Mouse (Mus musculus) midbrain, embryonic 14.5 days (tissue): Measurements from ENCODE around the gene Ttll11. TPM values are rescaled to one million over a fixed set of nuclear protein-coding genes. Genes with fewer than 3 reads are reported as not detected.

Experiments used
- ATAC-seq: fragments of 200-750 bp; cut with Nextera tagmentation; 2 replicates; pipeline ENCODE4 v1.8.0; 2017; ENCODE audit warnings: moderate number of reproducible peaks, moderate library complexity; ENCODE audit not compliant: low FRiP score, low TSS enrichment
- DNase-seq: peaks from one replicate; pipeline ENCODE4 v3.0.0-alpha.2; 2015
- H3K27ac ChIP-seq: fragments of 300-500 bp; sonication (generic); replicated peaks from 2 replicates; pipeline ENCODE4 v1.5.1; 2014; ENCODE audit warnings: mild to moderate bottlenecking, low read depth, low read length, moderate library complexity
- H3K27me3 ChIP-seq: fragments of 300-500 bp; sonication (generic); 2 replicates; pipeline ENCODE4 v1.6.1; 2014; ENCODE audit warnings: low read length, control low read depth, mixed read lengths; ENCODE audit not compliant: control insufficient read depth, insufficient read depth
- H3K36me3 ChIP-seq: fragments of 300-500 bp; sonication (generic); 2 replicates; pipeline ENCODE4 v1.6.1; 2014; ENCODE audit warnings: low read length, control low read depth; ENCODE audit not compliant: control insufficient read depth, insufficient read depth
- H3K4me1 ChIP-seq: fragments of 300-500 bp; sonication (generic); 2 replicates; pipeline ENCODE4 v1.6.1; 2014; ENCODE audit warnings: mild to moderate bottlenecking, antibody characterized with exemption, low read length, control low read depth; ENCODE audit not compliant: control insufficient read depth, insufficient read depth
- H3K4me2 ChIP-seq: fragments of 300-500 bp; sonication (generic); 2 replicates; pipeline ENCODE4 v1.6.1; 2014; ENCODE audit warnings: mild to moderate bottlenecking, low read length, moderate library complexity
- H3K4me3 ChIP-seq: fragments of 300-500 bp; sonication (generic); replicated peaks from 2 replicates; pipeline ENCODE4 v1.5.1; 2014; ENCODE audit warnings: low read depth, low read length
- H3K9ac ChIP-seq: fragments of 300-500 bp; sonication (generic); replicated peaks from 2 replicates; pipeline ENCODE4 v1.6.1; 2014; ENCODE audit warnings: mild to moderate bottlenecking, low read length, moderate library complexity
- H3K9me3 ChIP-seq: fragments of 300-500 bp; sonication (generic); 2 replicates; pipeline ENCODE4 v1.6.1; 2016; ENCODE audit warnings: low read length, control low read depth, mixed read lengths; ENCODE audit not compliant: control insufficient read depth
- WGBS: fragments of 180-500 bp; shearing (Covaris S2); extraction: QIAGEN DNeasy Blood & Tissue Kit; methylation state at CpG from one replicate; pipeline ENCODE4 v1.1.7; 2014; 5-methylcytosine and 5-hydroxymethylcytosine counted together
- polyA plus RNA-seq: library from polyadenylated mRNA; unstranded; fragments of >200 nt; fragmentation: Nextera tagmentation; extraction: Ambion mirVana; gene quantifications from 2 replicates; pipeline ENCODE4 v1.2.1, GENCODE M21; 2014

The Ttll11 gene
- polyA plus RNA-seq, 1 experiment from 2014 or later = 5.1 TPM

DNA sequence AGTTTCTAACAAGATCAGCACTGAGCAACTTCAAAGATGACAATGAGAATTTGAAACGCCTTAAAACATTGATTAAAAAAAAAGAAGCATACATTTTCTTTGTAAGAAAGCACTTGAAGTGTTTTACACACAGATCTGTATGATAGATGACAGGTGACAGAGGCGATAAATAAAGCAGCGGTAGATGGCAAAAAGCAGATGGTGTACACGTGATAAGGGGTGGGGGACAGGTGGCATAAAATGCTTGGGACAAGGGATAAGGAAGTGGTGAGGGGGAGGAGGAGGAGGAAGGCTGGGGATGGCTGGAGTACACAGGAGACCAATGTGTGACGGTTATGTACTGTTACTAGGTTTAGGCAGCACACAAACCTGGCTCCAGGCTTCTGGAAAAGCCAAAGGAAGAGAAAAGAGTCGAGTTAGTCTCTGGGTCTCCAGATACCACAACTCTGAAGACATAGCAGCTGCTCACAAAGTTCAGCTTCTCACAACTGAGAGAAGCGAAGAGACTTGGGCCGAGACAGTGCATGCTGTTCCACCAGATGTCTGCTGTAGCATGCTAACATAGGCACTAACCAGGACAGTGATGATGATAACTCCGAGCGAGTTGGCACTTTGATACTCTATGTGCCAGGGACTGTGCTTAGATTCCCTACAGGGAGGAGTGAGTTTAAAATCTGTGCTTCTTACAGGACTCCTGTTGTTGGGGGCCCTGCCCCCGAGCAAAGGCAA, 140.8 kb downstream of the Ttll11 start:
- Histone ChIP-seq H3K4me2 (no peak overlapping the region), H3K36me3 (no peaks in the 10 kb centered on the region), H3K9me3 (no peaks in the 10 kb centered on the region), H3K4me3 (no peak overlapping the region), H3K9ac (no peak overlapping the region), H3K27ac (no peak overlapping the region), H3K27me3 (no peaks in the 10 kb centered on the region), H3K4me1 (peaks cover 3% of the 10 kb centered on the region)
- ATAC-seq (no peak), DNase-seq (no peak)
- WGBS = 79% methylated on average over 11 of the region's 11 CpGs

GRCm38 (mm10) chr2:35834198-35834913, 145.4 kb downstream of the Ttll11 start:
- ATAC-seq = no peak
- H3K27ac ChIP-seq = no peak overlapping the region
- DNase-seq = no peak

DNA sequence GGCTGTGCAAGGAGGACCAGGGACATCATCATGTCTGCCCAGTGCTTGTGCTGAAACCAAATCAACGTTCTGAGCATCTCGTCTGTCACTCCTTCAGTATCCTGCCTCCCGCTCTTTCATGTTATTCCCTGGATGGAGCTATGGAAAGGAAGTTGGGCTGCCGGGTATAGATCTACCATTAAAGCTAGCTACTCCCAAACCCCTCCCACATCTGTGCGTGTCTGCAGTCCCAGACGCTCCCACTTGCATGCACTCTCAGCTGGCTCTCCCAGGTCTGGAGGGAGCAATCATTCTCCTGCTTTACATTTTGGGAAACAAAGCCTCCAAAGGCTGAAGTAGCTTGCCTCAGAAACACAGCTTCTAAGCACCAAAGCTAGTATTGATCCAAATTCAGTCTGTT, 146.2 kb downstream of the Ttll11 start:
- WGBS = 76% methylated on average over 6 of the region's 6 CpGs
- no peak overlapping the region for H3K27ac ChIP-seq
- H3K36me3 ChIP-seq = no peaks in the 10 kb centered on the region
- H3K27me3 ChIP-seq = no peaks in the 10 kb centered on the region
- H3K9ac ChIP-seq = no peak overlapping the region
- H3K4me3 ChIP-seq = no peak overlapping the region
- no peak for ATAC-seq
- H3K4me2 ChIP-seq = no peak overlapping the region
- no peak for DNase-seq
- H3K9me3 ChIP-seq = no peaks in the 10 kb centered on the region
- H3K4me1 ChIP-seq = no peaks in the 10 kb centered on the region

More at GRCm38 (mm10) chr2:35834198-35834913, 145.4 kb downstream of the Ttll11 start:
- Histone ChIP-seq H3K4me1 (no peaks in the 10 kb centered on the region), H3K4me3 (no peak overlapping the region), H3K27me3 (no peaks in the 10 kb centered on the region), H3K36me3 (no peaks in the 10 kb centered on the region), H3K9me3 (no peaks in the 10 kb centered on the region), H3K9ac (no peak overlapping the region), H3K4me2 (no peak overlapping the region)
- 97% methylated on average over 10 of the region's 10 CpGs for WGBS

- ATAC-seq (no peak), DNase-seq (no peak)
- Histone ChIP-seq H3K36me3 (no peaks in the 10 kb centered on the region), H3K4me2 (no peak overlapping the region), H3K27ac (no peak overlapping the region), H3K9ac (no peak overlapping the region), H3K4me1 (no peaks in the 10 kb centered on the region), H3K27me3 (no peaks in the 10 kb centered on the region), H3K4me3 (no peak overlapping the region), H3K9me3 (no peaks in the 10 kb centered on the region)
- WGBS = 68% methylated on average over 11 of the region's 11 CpGs
Measured at GRCm38 (mm10) chr2:35832742-35833425, 146.8 kb downstream of the Ttll11 start.

DNA sequence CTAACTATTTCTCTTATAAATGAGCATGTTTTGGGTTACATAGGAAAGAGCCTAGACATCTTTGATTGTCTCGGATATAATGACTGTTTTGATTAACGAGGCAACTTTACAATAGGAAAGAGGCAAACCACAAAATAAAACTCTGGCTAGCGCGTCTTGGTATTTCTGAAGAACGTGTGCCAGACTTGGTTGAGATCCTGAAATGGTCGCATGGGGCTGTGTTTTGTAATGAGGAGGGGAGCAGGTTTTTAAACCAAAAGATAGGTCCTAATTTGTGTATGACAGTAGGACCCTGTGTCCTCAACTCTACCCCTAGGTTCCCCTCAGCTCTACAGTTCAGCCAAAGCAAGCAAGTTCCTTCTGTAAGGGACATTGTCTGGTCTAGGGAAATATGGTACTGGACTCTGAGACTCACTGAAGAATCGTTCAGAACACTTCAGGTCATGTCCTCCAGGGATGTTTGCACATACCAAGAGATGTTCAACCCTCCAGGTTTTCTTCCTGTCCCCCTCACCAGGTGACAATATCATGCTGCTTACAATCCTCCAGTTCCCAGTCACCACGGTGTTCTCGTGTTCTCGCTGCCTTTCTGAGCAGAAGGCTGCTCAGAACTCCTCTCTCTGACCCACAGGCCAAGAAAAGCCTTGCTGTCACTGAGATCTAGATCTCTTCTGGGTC, 147.7 kb downstream of the Ttll11 start:
- Histone ChIP-seq H3K4me3 (no peak overlapping the region), H3K9me3 (no peaks in the 10 kb centered on the region), H3K27me3 (no peaks in the 10 kb centered on the region), H3K36me3 (no peaks in the 10 kb centered on the region), H3K4me1 (no peaks in the 10 kb centered on the region), H3K27ac (no peak overlapping the region), H3K9ac (no peak overlapping the region), H3K4me2 (no peak overlapping the region)
- no peak for ATAC-seq
- DNase-seq = no peak
- 90% methylated on average over 10 of the region's 10 CpGs for WGBS

- ATAC-seq (no peak), DNase-seq (no peak)
- H3K27ac ChIP-seq = no peak overlapping the region
- WGBS = 82% methylated on average over 6 of the region's 6 CpGs
- no peaks in the 10 kb centered on the region for H3K4me1 ChIP-seq
- H3K4me2 ChIP-seq = no peak overlapping the region
- H3K9me3 ChIP-seq = no peaks in the 10 kb centered on the region
- H3K27me3 ChIP-seq = no peaks in the 10 kb centered on the region
- no peak overlapping the region for H3K9ac ChIP-seq
- H3K4me3 ChIP-seq = no peak overlapping the region
- no peaks in the 10 kb centered on the region for H3K36me3 ChIP-seq
Measured at GRCm38 (mm10) chr2:35830966-35831903, 148.5 kb downstream of the Ttll11 start.

DNA sequence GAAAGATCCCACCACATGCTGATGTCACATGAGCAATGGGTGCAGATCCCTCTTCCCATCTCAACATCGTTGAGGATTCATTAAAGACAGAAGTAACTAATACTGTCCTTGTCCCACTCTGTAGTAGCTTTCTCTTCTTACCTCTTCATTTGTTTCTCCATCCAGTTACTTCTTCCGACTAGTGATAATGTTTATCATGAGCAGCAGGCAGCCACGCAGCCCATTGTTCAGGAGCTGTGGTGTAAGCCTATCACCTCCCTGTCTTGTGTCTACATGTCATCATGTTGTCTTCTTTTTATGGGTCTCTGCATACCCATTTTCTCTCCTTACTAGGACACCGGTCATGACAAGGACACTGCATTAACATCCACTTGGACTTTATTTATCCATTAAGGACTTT, 150.6 kb downstream of the Ttll11 start:
- DNase-seq = no peak
- H3K4me2 ChIP-seq = no peak overlapping the region
- no peaks in the 10 kb centered on the region for H3K9me3 ChIP-seq
- no peak overlapping the region for H3K4me3 ChIP-seq
- WGBS = 91% methylated on average over 4 of the region's 4 CpGs
- no peaks in the 10 kb centered on the region for H3K4me1 ChIP-seq
- H3K27ac ChIP-seq = no peak overlapping the region
- no peak overlapping the region for H3K9ac ChIP-seq
- ATAC-seq = no peak
- no peaks in the 10 kb centered on the region for H3K36me3 ChIP-seq
- no peaks in the 10 kb centered on the region for H3K27me3 ChIP-seq

- H3K36me3 ChIP-seq = no peaks in the 10 kb centered on the region
- H3K9me3 ChIP-seq = no peaks in the 10 kb centered on the region
- ATAC-seq = no peak
- DNase-seq = no peak
- H3K9ac ChIP-seq = no peak overlapping the region
- H3K27ac ChIP-seq = no peak overlapping the region
- 88% methylated on average over 4 of the region's 4 CpGs for WGBS
- no peaks in the 10 kb centered on the region for H3K27me3 ChIP-seq
- H3K4me1 ChIP-seq = no peaks in the 10 kb centered on the region
- H3K4me3 ChIP-seq = no peak overlapping the region
- H3K4me2 ChIP-seq = no peak overlapping the region
Measured at GRCm38 (mm10) chr2:35827886-35828285, 151.8 kb downstream of the Ttll11 start.
